Mouse (Mus musculus) lung, postnatal 25 days (tissue): ENCODE results near the gene Lamc2.
A peak's percentile ranks its signal among the peaks of the same experiment; 100 is the strongest.

Experiments
- DNase-seq: peaks from one replicate; pipeline ENCODE4 v3.0.0; 2022; ENCODE audit warnings: low spot score

Lamc2 gene

GRCm38 (mm10) chr1:153185828-153186803 is at the start of gene Lamc2:
Gene Lamc2 (minus strand): TSS chr1:153186447.
- peak; percentile 59 for DNase-seq

DNA sequence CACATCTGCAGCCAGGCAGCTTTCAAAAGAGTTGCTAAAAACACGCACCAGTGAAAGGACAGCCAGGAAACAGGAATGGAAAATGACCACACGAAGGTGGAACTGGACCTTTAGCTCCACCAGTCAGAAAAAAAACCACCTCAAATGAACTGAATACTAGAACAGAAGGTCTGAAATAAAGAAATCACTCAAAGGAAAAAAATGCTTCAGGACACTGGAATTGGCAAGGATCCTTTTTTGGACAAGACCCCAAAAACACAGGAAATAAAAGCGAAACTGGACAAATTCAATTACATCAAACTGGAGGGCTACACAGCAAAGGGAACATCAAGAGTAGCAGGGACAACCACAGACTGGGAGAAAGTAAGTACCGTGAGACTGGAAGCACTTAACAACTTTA is 49.3 kb upstream of the Lamc2 start:
- DNase-seq: no peak

- peak; percentile 33 for DNase-seq
Observed at GRCm38 (mm10) chr1:153231681-153232080, 45.4 kb upstream of the Lamc2 start.

GRCm38 (mm10) chr1:153227916-153228315 is 41.7 kb upstream of the Lamc2 start:
- no peak for DNase-seq

- DNase-seq: no peak
Observed at GRCm38 (mm10) chr1:153227096-153227495, 40.8 kb upstream of the Lamc2 start.

DNA sequence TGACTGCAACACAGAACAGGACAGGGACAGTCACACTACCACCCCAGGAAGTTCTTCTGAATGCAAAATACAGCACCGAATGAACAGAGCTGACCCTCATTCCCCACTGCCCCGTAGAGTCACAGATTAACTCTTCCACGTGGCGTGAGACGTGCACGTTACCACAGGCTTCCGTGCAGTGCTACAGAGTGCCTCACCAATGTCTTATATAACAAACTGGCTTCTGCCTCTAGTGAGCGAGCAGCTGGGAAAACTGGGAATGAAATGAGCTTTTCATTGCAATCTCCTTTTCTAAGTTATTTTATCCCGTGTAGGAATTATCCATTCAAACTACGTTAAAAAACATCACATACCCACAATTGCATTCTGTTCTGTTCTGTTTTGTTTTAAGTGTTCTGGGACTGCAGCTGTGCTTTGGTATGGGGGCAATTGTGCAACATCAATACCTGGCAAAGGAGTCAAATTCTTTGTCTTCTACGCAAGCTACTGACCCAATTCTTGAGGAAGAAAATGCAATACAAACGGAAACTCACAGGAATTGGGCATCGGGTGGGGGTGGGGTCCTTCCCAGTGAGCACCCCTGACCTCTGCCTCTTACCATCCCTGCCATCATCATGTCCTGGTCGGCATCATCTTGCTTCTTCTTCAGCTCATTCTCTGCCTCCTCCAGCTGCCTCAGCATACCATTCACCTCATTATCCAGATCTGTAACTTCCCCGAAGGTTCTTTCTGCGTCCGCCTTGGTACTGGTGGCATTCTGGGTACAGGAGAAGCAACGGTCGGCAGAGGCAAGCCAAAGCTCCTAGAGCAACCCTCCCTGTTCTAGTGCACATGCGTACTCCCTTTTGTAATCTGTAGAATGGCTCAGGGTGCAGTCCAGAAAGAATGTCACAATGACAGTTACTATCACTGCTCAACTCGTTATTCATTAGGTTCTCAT is 39.8 kb upstream of the Lamc2 start:
- peak; percentile 64 for DNase-seq

DNA sequence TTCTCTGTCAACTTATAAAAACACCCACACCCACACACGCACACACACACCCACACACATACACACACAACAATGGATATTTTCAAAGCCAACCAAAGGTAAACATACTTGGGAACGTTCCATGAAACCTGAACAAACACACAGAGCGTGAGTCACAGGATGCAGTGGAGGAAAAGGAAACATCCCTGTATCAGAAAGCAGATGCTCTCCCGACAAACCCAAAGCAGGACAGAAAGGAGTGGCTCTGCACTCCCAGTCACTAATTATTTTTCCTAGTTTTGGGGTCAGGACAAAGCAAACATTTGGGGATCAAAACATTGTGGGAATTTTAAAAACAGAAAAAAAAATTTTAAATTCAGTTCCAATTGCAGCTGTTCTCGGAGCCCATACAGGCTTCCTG is 38.1 kb upstream of the Lamc2 start:
- DNase-seq: no peak

- no peak for DNase-seq
Observed at GRCm38 (mm10) chr1:153219376-153219775, 33.1 kb upstream of the Lamc2 start.

DNA sequence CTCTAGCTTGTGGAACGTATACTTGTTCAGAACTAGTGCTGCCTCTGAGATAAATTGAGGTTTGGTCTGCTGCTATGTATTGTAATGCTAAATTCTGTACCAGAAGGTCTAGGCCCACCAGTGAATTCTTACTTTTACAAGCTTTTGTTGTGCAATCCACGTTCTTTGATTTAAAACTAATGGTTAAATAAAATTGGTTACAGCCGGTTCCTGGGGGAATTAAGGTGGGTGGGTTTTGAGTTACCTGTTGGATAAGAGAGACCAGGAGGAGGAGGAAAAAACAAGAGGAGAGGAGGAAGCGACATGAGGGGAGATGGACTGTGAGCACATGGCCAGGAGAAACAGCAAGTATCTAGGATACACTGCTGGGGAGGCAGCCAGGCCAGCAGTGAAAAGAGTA is 30.3 kb upstream of the Lamc2 start:
- no peak for DNase-seq

DNA sequence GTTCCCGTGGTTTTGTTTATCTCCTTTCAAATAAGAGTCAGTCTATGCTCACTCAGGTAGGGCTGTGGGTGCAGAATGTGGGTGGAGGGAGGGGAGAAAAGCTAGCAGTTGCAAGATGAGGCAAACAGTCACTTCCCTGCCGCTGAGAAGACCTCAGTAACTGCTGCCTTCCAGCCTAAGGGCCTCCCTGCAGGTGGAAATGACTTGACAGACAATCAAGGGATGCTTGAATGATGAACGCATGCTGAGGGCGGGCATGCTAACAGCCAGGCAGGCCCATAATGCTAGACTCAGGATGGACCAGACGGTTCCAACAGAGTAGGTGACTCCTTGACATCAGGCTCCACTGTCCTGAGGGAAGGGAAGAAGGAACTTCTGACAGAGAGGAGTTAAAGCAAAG is 29.4 kb upstream of the Lamc2 start:
- no peak for DNase-seq

DNA sequence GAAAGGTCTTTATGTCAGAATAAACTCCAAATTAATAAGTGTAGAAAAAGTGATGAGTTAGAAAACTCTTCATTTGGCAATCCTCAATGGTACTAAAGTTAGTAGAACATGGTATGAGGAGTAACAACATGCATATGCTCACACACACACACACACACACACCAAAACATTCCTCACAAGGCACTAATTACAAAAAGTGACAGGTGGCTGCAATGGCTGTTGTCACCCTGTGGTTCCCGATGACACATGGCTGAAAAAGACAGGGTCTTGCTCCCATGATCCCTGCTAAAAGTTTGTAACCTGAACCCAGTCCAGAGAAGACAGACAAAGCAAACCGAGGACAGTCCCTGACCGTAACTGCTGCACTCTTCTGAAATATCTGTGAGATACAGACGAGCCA is 24.7 kb upstream of the Lamc2 start:
- DNase-seq: no peak

DNA sequence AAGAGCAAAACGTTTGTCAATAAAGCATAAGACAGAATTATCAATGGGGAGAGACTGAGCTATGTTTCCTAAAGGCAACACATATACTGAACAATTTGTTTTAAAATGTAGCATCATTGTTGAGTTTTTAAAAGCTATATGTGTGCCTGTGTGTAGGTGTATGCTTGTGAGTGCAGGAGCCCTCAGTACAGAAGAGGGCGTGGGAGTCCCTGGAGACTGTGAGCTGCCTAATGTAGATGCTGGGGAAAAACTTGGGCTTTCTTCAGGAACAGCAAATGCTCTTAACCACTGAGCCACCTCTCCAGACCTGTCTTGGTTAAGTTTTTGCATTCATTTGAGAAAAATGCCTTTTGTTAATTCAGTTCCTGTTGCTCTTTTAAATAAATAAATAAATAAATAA is 24.0 kb upstream of the Lamc2 start:
- no peak for DNase-seq

- DNase-seq: no peak
Observed at GRCm38 (mm10) chr1:153202195-153202594, 15.9 kb upstream of the Lamc2 start.

DNA sequence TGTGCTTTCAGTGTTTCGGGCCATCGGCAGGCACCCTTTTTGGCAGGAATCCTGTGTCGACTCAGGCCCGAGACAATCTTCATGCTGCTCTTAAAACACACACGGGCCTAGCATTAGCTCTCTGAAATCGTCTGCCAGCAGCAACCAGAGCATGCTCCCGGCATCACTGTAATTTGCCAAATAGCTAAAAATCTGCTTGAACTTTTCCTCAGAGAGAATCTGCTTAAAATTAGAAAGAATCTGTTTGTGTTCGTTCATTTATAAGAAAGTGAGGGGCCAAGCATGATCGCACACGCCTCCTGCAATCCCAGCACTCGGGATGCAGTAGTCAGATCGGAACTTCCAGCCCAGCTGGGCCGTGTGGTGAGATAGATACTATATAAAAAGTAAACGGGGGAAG is 15.2 kb upstream of the Lamc2 start:
- no peak for DNase-seq

GRCm38 (mm10) chr1:153197316-153197850 is 11.1 kb upstream of the Lamc2 start:
- no peak for DNase-seq

DNA sequence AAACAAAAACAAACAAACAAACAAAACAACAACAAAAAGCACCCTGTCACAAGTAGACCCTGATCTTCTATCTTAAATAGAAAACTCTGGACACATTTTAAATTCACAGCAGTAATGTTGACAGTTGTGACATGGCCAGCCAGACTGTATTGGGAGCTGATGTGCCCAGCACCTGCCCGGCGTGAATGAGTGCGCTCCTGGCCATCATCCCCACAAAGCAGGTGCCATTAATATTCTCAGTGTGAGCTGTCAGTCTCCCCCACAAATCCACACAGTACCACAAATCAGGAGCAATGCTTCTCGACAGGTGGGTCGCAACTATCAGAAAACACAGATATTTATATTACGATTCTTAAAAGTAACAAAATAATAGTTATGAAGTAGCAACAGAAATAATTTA is 6.7 kb upstream of the Lamc2 start:
- no peak for DNase-seq

- DNase-seq: no peak
Observed at GRCm38 (mm10) chr1:153192379-153192778, 6.1 kb upstream of the Lamc2 start.

- DNase-seq: no peak
Observed at GRCm38 (mm10) chr1:153191943-153192329, 5.7 kb upstream of the Lamc2 start.

- DNase-seq: no peak
Observed at GRCm38 (mm10) chr1:153191237-153191942, 5.1 kb upstream of the Lamc2 start.

GRCm38 (mm10) chr1:153188081-153188480 is 1.8 kb upstream of the Lamc2 start:
- DNase-seq: no peak

- no peak for DNase-seq
Observed at GRCm38 (mm10) chr1:153180586-153181289, 5.5 kb downstream of the Lamc2 start.
